Mouse (Mus musculus) neural tube, embryonic 11.5 days (tissue): ENCODE results near the gene Foxp1. TPM values are rescaled to one million over a fixed set of nuclear protein-coding genes. Genes with fewer than 3 reads are reported as not detected.

Source experiments
- ATAC-seq: fragments of 200-750 bp; cut with Nextera tagmentation; 2 replicates; pipeline ENCODE4 v1.8.0; 2017; ENCODE audit warnings: moderate number of reproducible peaks, mild to moderate bottlenecking, moderate TSS enrichment, moderate library complexity; ENCODE audit not compliant: insufficient read depth, low FRiP score, low TSS enrichment
- DNase-seq: peaks from one replicate; pipeline ENCODE4 v3.0.0-alpha.2; 2015; ENCODE audit warnings: low spot score
- H3K27ac ChIP-seq: fragments of 300-500 bp; sonication (generic); 2 replicates; pipeline ENCODE4 v1.5.1; 2014; ENCODE audit warnings: low read depth, mild to moderate bottlenecking, low read length
- H3K27me3 ChIP-seq: fragments of 300-500 bp; sonication (generic); 2 replicates; pipeline ENCODE4 v1.6.1; 2014; ENCODE audit warnings: mild to moderate bottlenecking, low read length, mixed read lengths; ENCODE audit not compliant: control insufficient read depth, insufficient read depth
- H3K36me3 ChIP-seq: fragments of 300-500 bp; sonication (generic); 2 replicates; pipeline ENCODE4 v1.6.1; 2014; ENCODE audit warnings: mild to moderate bottlenecking, low read length, moderate library complexity, mixed read lengths; ENCODE audit not compliant: control insufficient read depth, insufficient read depth
- H3K4me1 ChIP-seq: fragments of 300-500 bp; sonication (generic); 2 replicates; pipeline ENCODE4 v1.6.1; 2014; ENCODE audit warnings: low read length, mixed read lengths; ENCODE audit not compliant: control insufficient read depth, insufficient read depth
- H3K4me2 ChIP-seq: fragments of 300-500 bp; sonication (generic); 2 replicates; pipeline ENCODE4 v1.6.1; 2014; ENCODE audit warnings: low read depth, mild to moderate bottlenecking, moderate library complexity
- H3K4me3 ChIP-seq: fragments of 300-500 bp; sonication (generic); 2 replicates; pipeline ENCODE4 v1.5.1; 2014; ENCODE audit warnings: low read depth, low read length
- H3K9ac ChIP-seq: fragments of 300-500 bp; sonication (generic); 2 replicates; pipeline ENCODE4 v1.6.1; 2014; ENCODE audit warnings: mild to moderate bottlenecking, low read length
- H3K9me3 ChIP-seq: fragments of 300-500 bp; sonication (generic); 2 replicates; pipeline ENCODE4 v1.6.1; 2016; ENCODE audit warnings: low read length; ENCODE audit not compliant: control insufficient read depth
- WGBS: fragments of 180-500 bp; shearing (Covaris S2); extraction: QIAGEN DNeasy Blood & Tissue Kit; methylation state at CpG from one replicate; pipeline ENCODE4 v1.1.7; 2014; 5-methylcytosine and 5-hydroxymethylcytosine counted together
- polyA plus RNA-seq: library from polyadenylated mRNA; unstranded; fragments of >200 nt; fragmentation: Nextera tagmentation; extraction: Ambion mirVana; gene quantifications from 2 replicates; pipeline ENCODE4 v1.2.1, GENCODE M21; 2014

Gene Foxp1
- polyA plus RNA-seq, 1 experiment from 2014 or later = 116 TPM

GRCm38 (mm10) chr6:99003108-99003709 lies 519.3 kb downstream of the Foxp1 start:
- H3K4me3 ChIP-seq = no peak overlapping the region
- no peaks in the 10 kb centered on the region for H3K9me3 ChIP-seq
- no peak for DNase-seq
- H3K27me3 ChIP-seq = no peaks in the 10 kb centered on the region
- H3K4me1 ChIP-seq = peaks cover 17% of the 10 kb centered on the region
- H3K9ac ChIP-seq = no peak overlapping the region
- no peak for ATAC-seq
- H3K36me3 ChIP-seq = peaks cover 3% of the 10 kb centered on the region
- H3K4me2 ChIP-seq = no peak overlapping the region
- 85% methylated on average over 15 of the region's 15 CpGs for WGBS
- H3K27ac ChIP-seq = no peak overlapping the region

GRCm38 (mm10) chr6:99001637-99002036 lies 520.9 kb downstream of the Foxp1 start:
- no peaks in the 10 kb centered on the region for H3K27me3 ChIP-seq
- ATAC-seq = no peak
- 93% methylated on average over 9 of the region's 9 CpGs for WGBS
- H3K36me3 ChIP-seq = peaks cover 3% of the 10 kb centered on the region; the same call in 1 of the 2 replicates
- no peak overlapping the region for H3K4me3 ChIP-seq
- H3K4me2 ChIP-seq = no peak overlapping the region
- peaks cover 17% of the 10 kb centered on the region for H3K4me1 ChIP-seq
- no peaks in the 10 kb centered on the region for H3K9me3 ChIP-seq
- no peak overlapping the region for H3K9ac ChIP-seq
- H3K27ac ChIP-seq = no peak overlapping the region
- no peak for DNase-seq

- DNase-seq (no peak), ATAC-seq (no peak)
- H3K4me3 ChIP-seq = no peak overlapping the region
- H3K9me3 ChIP-seq = no peaks in the 10 kb centered on the region
- WGBS = 82% methylated on average over 35 of the region's 35 CpGs
- peaks cover 15% of the 10 kb centered on the region for H3K4me1 ChIP-seq
- H3K9ac ChIP-seq = no peak overlapping the region
- H3K36me3 ChIP-seq = peaks cover 3% of the 10 kb centered on the region; the same call in 1 of the 2 replicates
- no peak overlapping the region for H3K4me2 ChIP-seq
- H3K27ac ChIP-seq = no peak overlapping the region
- H3K27me3 ChIP-seq = no peaks in the 10 kb centered on the region
Observed at GRCm38 (mm10) chr6:98998971-98999932, 523.3 kb downstream of the Foxp1 start.

- no peak overlapping the region for H3K27ac ChIP-seq
- no peaks in the 10 kb centered on the region for H3K36me3 ChIP-seq
- no peak overlapping the region for H3K4me2 ChIP-seq
- 74% methylated on average over 9 of the region's 9 CpGs for WGBS
- DNase-seq (no peak), ATAC-seq (no peak)
- H3K9me3 ChIP-seq = no peaks in the 10 kb centered on the region
- peaks cover 17% of the 10 kb centered on the region for H3K4me1 ChIP-seq
- no peaks in the 10 kb centered on the region for H3K27me3 ChIP-seq
- H3K4me3 ChIP-seq = no peak overlapping the region
- H3K9ac ChIP-seq = no peak overlapping the region
Observed at GRCm38 (mm10) chr6:98997742-98998141, 524.8 kb downstream of the Foxp1 start.

- ATAC-seq = no peak
- WGBS = 88% methylated on average over 2 of the region's 2 CpGs
- peaks cover 17% of the 10 kb centered on the region for H3K4me1 ChIP-seq
Observed at GRCm38 (mm10) chr6:98996822-98997221, 525.7 kb downstream of the Foxp1 start.

GRCm38 (mm10) chr6:98996346-98996745 lies 526.2 kb downstream of the Foxp1 start:
- Histone ChIP-seq H3K36me3 (no peaks in the 10 kb centered on the region), H3K4me1 (peaks cover 17% of the 10 kb centered on the region)

More at GRCm38 (mm10) chr6:98996822-98997221, 525.7 kb downstream of the Foxp1 start:
- Histone ChIP-seq H3K4me3 (no peak overlapping the region), H3K27me3 (no peaks in the 10 kb centered on the region), H3K27ac (no peak overlapping the region), H3K9ac (no peak overlapping the region), H3K4me2 (no peak overlapping the region), H3K9me3 (no peaks in the 10 kb centered on the region), H3K36me3 (no peaks in the 10 kb centered on the region)
- no peak for DNase-seq

GRCm38 (mm10) chr6:98995681-98996080 lies 526.8 kb downstream of the Foxp1 start:
- Histone ChIP-seq H3K36me3 (no peaks in the 10 kb centered on the region), H3K27me3 (no peaks in the 10 kb centered on the region)

More at GRCm38 (mm10) chr6:98996346-98996745, 526.2 kb downstream of the Foxp1 start:
- H3K9ac ChIP-seq = no peak overlapping the region
- no peaks in the 10 kb centered on the region for H3K27me3 ChIP-seq
- ATAC-seq (no peak), DNase-seq (no peak)
- 81% methylated on average over 1 of the region's 1 CpGs for WGBS
- no peak overlapping the region for H3K4me2 ChIP-seq
- H3K27ac ChIP-seq = no peak overlapping the region
- no peaks in the 10 kb centered on the region for H3K9me3 ChIP-seq
- H3K4me3 ChIP-seq = no peak overlapping the region

GRCm38 (mm10) chr6:98994902-98995301 lies 527.6 kb downstream of the Foxp1 start:
- no peak overlapping the region for H3K4me2 ChIP-seq

More at GRCm38 (mm10) chr6:98995681-98996080, 526.8 kb downstream of the Foxp1 start:
- Histone ChIP-seq H3K4me1 (peaks cover 17% of the 10 kb centered on the region), H3K4me3 (no peak overlapping the region), H3K27ac (no peak overlapping the region), H3K9ac (no peak overlapping the region), H3K4me2 (no peak overlapping the region), H3K9me3 (no peaks in the 10 kb centered on the region)
- WGBS = 87% methylated on average over 4 of the region's 4 CpGs
- DNase-seq = no peak
- no peak for ATAC-seq

More at GRCm38 (mm10) chr6:98994902-98995301, 527.6 kb downstream of the Foxp1 start:
- H3K4me1 ChIP-seq = peaks cover 17% of the 10 kb centered on the region
- H3K27ac ChIP-seq = peak overlapping the region; percentile 63
- H3K36me3 ChIP-seq = no peaks in the 10 kb centered on the region
- 78% methylated on average over 4 of the region's 4 CpGs for WGBS
- ATAC-seq (no peak), DNase-seq (no peak)
- H3K9ac ChIP-seq = no peak overlapping the region
- no peaks in the 10 kb centered on the region for H3K9me3 ChIP-seq
- no peaks in the 10 kb centered on the region for H3K27me3 ChIP-seq
- H3K4me3 ChIP-seq = no peak overlapping the region
